Mouse (Mus musculus) E14TG2a.4 (cell line): ENCODE data around the gene Neurod6.

Experiments used
- CTCF ChIP-seq: conservative IDR thresholded peaks from 2 replicates; pipeline ENCODE4 v1.5.1; 2014; ENCODE audit warnings: low read length
- NANOG ChIP-seq: IDR thresholded peaks from 2 replicates; pipeline ENCODE4 v1.6.1; 2014; ENCODE audit warnings: borderline replicate concordance, low read length, mixed read lengths

DNA sequence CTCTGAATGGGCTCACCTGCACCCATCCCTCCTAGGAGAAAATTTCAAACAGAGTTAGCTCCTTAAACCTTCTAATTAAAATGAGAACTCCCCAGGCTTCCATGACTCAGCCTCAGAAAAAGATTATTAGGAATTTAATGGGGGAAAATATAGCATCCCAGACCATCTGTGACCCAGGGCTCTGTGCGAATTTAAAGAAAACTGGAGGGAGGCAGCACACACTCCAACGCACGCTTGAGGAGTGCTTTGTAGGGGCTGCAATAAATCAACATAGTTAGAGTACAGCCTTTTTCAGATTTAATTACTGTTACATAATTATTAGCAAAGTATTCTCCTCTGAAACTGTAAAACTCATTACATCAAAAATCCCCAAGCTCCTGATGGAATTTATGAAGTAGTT lies 32.2 kb downstream of the Neurod6 start:
- TF ChIP-seq CTCF (no peak), NANOG (no peak)
